ENCODE assay signal across 1 mouse cellular context in genomic region chr5:73490596-73491073, GRCm38 (mm10).
TF ChIP-seq lines count a peak whose summit lies in the region.

No protein-coding gene starts in this region.

TF ChIP-seq in MEL, 35 proteins besides CTCF, POLR2A, EP300 and RAD21 (continued from another document):
- TF ChIP-seq MXI1 (IDR thresholded peaks at IDR 0.05; ENCODE audit: low read depth, low read length) (peak; percentile 85), MAFK (IDR thresholded peaks at IDR 0.05; ENCODE audit: borderline replicate concordance, low read depth, low read length) (no peak), HCFC1 (IDR thresholded peaks at IDR 0.05; ENCODE audit: low read depth, low read length) (peak; percentile 77), BHLHE40 (IDR thresholded peaks at IDR 0.05; ENCODE audit: borderline replicate concordance, low read depth, low read length) (no peak), TAL1 (IDR thresholded peaks at IDR 0.05; ENCODE audit: low read length) (no peak), GABPA (IDR thresholded peaks at IDR 0.05; ENCODE audit: low read depth, low read length) (no peak)
TF ChIP-seq in MEL: peak in this region for 13.
